Mouse (Mus musculus): Measurements from ENCODE around the gene Zdhhc15. TPM values are rescaled to one million over a fixed set of nuclear protein-coding genes. Genes with fewer than 3 reads are reported as not detected.

Zdhhc15 gene
- polyA plus RNA-seq, 1 experiment, result 0.03 TPM

GRCm38 (mm10) chrX:104567497-104567896 lies 103.4 kb downstream of the Zdhhc15 start:
- no peaks in the 10 kb centered on the region for H3K9me3 ChIP-seq (ENCODE audit: control insufficient read depth, low read length)
- no peak overlapping the region for H3K4me3 ChIP-seq (replicated peaks)
- H3K27me3 ChIP-seq (ENCODE audit: control insufficient read depth), result no peaks in the 10 kb centered on the region
- TF ChIP-seq TAL1 (IDR thresholded peaks at IDR 0.05; ENCODE audit: low read length) (no peak), GATA1 (IDR thresholded peaks at IDR 0.05; ENCODE audit: low read length) (no peak)
- H3K36me3 ChIP-seq (ENCODE audit: control insufficient read depth), result no peaks in the 10 kb centered on the region
- H3K4me1 ChIP-seq (ENCODE audit: control insufficient read depth), result peaks cover 8% of the 10 kb centered on the region

- no peaks in the 10 kb centered on the region for H3K27me3 ChIP-seq (ENCODE audit: control insufficient read depth)
- H3K4me1 ChIP-seq (ENCODE audit: control insufficient read depth), result peaks cover 38% of the 10 kb centered on the region
- TF ChIP-seq GATA1 (IDR thresholded peaks at IDR 0.05; ENCODE audit: low read length) (no peak), TAL1 (IDR thresholded peaks at IDR 0.05; ENCODE audit: low read length) (no peak)
- H3K4me3 ChIP-seq (replicated peaks), result no peak overlapping the region
- no peaks in the 10 kb centered on the region for H3K36me3 ChIP-seq (ENCODE audit: control insufficient read depth)
- H3K9me3 ChIP-seq (ENCODE audit: control insufficient read depth, low read length), result no peaks in the 10 kb centered on the region
These were observed 125.6 kb downstream of the Zdhhc15 start for GRCm38 (mm10) chrX:104545283-104545682.

GRCm38 (mm10) chrX:104543919-104544595 lies 126.8 kb downstream of the Zdhhc15 start:
- no peaks in the 10 kb centered on the region for H3K9me3 ChIP-seq (ENCODE audit: control insufficient read depth, low read length)
- peak; percentile 1; the same call in 1 of the 2 replicates for TF ChIP-seq GATA1 (IDR thresholded peaks at IDR 0.05; ENCODE audit: low read length)
- peak; percentile 41; the same call in 1 of the 3 replicates for TF ChIP-seq TAL1 (IDR thresholded peaks at IDR 0.05; ENCODE audit: low read length)
- no peak overlapping the region for H3K4me3 ChIP-seq (replicated peaks)
- peaks cover 38% of the 10 kb centered on the region for H3K4me1 ChIP-seq (ENCODE audit: control insufficient read depth)
- H3K36me3 ChIP-seq (ENCODE audit: control insufficient read depth), result no peaks in the 10 kb centered on the region
- no peaks in the 10 kb centered on the region for H3K27me3 ChIP-seq (ENCODE audit: control insufficient read depth)

DNA sequence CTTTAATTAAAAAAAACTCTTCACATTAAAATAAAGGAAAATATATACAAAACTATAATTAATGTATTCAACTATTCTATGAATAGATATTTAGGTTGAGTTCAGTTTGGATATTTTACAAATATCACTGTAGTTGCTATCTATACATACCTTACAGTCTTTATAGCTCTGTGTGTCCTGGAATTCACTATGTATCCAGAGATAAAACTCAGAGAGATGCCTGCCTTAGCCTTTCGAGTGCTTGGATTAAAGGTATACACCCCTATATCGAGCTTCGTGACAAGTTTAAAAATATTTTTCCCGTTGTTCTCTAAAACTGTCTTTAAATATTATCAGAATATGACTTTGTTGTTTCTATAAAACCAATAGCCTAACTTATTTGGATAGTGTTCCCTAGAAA lies 128.2 kb downstream of the Zdhhc15 start:
- H3K9me3 ChIP-seq (ENCODE audit: control insufficient read depth, low read length), result no peaks in the 10 kb centered on the region
- no peak for TF ChIP-seq TAL1 (IDR thresholded peaks at IDR 0.05; ENCODE audit: low read length)
- TF ChIP-seq GATA1 (IDR thresholded peaks at IDR 0.05; ENCODE audit: low read length), result no peak
- peaks cover 38% of the 10 kb centered on the region for H3K4me1 ChIP-seq (ENCODE audit: control insufficient read depth)
- no peak overlapping the region for H3K4me3 ChIP-seq (replicated peaks)
- no peaks in the 10 kb centered on the region for H3K36me3 ChIP-seq (ENCODE audit: control insufficient read depth)
- no peaks in the 10 kb centered on the region for H3K27me3 ChIP-seq (ENCODE audit: control insufficient read depth)

- Histone ChIP-seq H3K27me3 (ENCODE audit: control insufficient read depth) (no peaks in the 10 kb centered on the region; the same call in 1 of the 2 replicates), H3K9me3 (ENCODE audit: control insufficient read depth, low read length) (no peaks in the 10 kb centered on the region), H3K4me1 (ENCODE audit: control insufficient read depth) (no peaks in the 10 kb centered on the region), H3K36me3 (ENCODE audit: control insufficient read depth) (no peaks in the 10 kb centered on the region), H3K4me3 (replicated peaks) (no peak overlapping the region)
- no peak for TF ChIP-seq GATA1 (IDR thresholded peaks at IDR 0.05; ENCODE audit: low read length)
- TF ChIP-seq TAL1 (IDR thresholded peaks at IDR 0.05; ENCODE audit: low read length), result no peak
These were observed 169.1 kb downstream of the Zdhhc15 start for GRCm38 (mm10) chrX:104501765-104502164.

- Histone ChIP-seq H3K27me3 (ENCODE audit: control insufficient read depth) (no peaks in the 10 kb centered on the region; the same call in 1 of the 2 replicates), H3K4me1 (ENCODE audit: control insufficient read depth) (peaks cover 4% of the 10 kb centered on the region), H3K9me3 (ENCODE audit: control insufficient read depth, low read length) (no peaks in the 10 kb centered on the region), H3K36me3 (ENCODE audit: control insufficient read depth) (no peaks in the 10 kb centered on the region), H3K4me3 (replicated peaks) (no peak overlapping the region)
- TF ChIP-seq GATA1 (IDR thresholded peaks at IDR 0.05; ENCODE audit: low read length), result no peak
- TF ChIP-seq TAL1 (IDR thresholded peaks at IDR 0.05; ENCODE audit: low read length), result no peak
These were observed 181.1 kb downstream of the Zdhhc15 start for GRCm38 (mm10) chrX:104489626-104490355.

GRCm38 (mm10) chrX:104488870-104489467 lies 181.9 kb downstream of the Zdhhc15 start:
- Histone ChIP-seq H3K36me3 (ENCODE audit: control insufficient read depth) (no peaks in the 10 kb centered on the region), H3K27me3 (ENCODE audit: control insufficient read depth) (no peaks in the 10 kb centered on the region; the same call in 1 of the 2 replicates), H3K4me3 (replicated peaks) (no peak overlapping the region), H3K4me1 (ENCODE audit: control insufficient read depth) (peaks cover 7% of the 10 kb centered on the region), H3K9me3 (ENCODE audit: control insufficient read depth, low read length) (no peaks in the 10 kb centered on the region)
- TF ChIP-seq GATA1 (IDR thresholded peaks at IDR 0.05; ENCODE audit: low read length), result no peak
- no peak for TF ChIP-seq TAL1 (IDR thresholded peaks at IDR 0.05; ENCODE audit: low read length)

GRCm38 (mm10) chrX:104488036-104488435 lies 182.8 kb downstream of the Zdhhc15 start:
- Histone ChIP-seq H3K4me1 (ENCODE audit: control insufficient read depth) (peaks cover 14% of the 10 kb centered on the region), H3K27me3 (ENCODE audit: control insufficient read depth) (peaks cover 2% of the 10 kb centered on the region; the same call in 1 of the 2 replicates), H3K36me3 (ENCODE audit: control insufficient read depth) (no peaks in the 10 kb centered on the region), H3K9me3 (ENCODE audit: control insufficient read depth, low read length) (peaks cover under 1% of the 10 kb centered on the region; the same call in 1 of the 2 replicates), H3K4me3 (replicated peaks) (no peak overlapping the region)
- TF ChIP-seq TAL1 (IDR thresholded peaks at IDR 0.05; ENCODE audit: low read length), result no peak
- no peak for TF ChIP-seq GATA1 (IDR thresholded peaks at IDR 0.05; ENCODE audit: low read length)

Other genes with a start within 250 kb of the Zdhhc15 start
- not detected in 2 replicates for gene Uprt, start 188.2 kb downstream of the Zdhhc15 start, polyA plus RNA-seq (2012)
- gene Magee2, start 186.2 kb upstream of the Zdhhc15 start, polyA plus RNA-seq (2012), result not detected in 2 replicates

Measured in erythroblast, embryonic 14.5 days (primary cell).